Mouse (Mus musculus) embryonic fibroblast, embryonic 13.5 days (primary cell): ENCODE results near the gene Ube2z.

Source experiments
- CTCF ChIP-seq: IDR thresholded peaks from 2 replicates; pipeline ENCODE4 v1.5.1; 2011; ENCODE audit warnings: mild to moderate bottlenecking, control low read depth, low read length, moderate library complexity, borderline replicate concordance; ENCODE audit not compliant: insufficient read depth
- POLR2A ChIP-seq: IDR thresholded peaks from 2 replicates; pipeline ENCODE4 v1.6.1; 2011; ENCODE audit warnings: low read depth, mild to moderate bottlenecking, control low read depth, low read length, moderate library complexity

DNA sequence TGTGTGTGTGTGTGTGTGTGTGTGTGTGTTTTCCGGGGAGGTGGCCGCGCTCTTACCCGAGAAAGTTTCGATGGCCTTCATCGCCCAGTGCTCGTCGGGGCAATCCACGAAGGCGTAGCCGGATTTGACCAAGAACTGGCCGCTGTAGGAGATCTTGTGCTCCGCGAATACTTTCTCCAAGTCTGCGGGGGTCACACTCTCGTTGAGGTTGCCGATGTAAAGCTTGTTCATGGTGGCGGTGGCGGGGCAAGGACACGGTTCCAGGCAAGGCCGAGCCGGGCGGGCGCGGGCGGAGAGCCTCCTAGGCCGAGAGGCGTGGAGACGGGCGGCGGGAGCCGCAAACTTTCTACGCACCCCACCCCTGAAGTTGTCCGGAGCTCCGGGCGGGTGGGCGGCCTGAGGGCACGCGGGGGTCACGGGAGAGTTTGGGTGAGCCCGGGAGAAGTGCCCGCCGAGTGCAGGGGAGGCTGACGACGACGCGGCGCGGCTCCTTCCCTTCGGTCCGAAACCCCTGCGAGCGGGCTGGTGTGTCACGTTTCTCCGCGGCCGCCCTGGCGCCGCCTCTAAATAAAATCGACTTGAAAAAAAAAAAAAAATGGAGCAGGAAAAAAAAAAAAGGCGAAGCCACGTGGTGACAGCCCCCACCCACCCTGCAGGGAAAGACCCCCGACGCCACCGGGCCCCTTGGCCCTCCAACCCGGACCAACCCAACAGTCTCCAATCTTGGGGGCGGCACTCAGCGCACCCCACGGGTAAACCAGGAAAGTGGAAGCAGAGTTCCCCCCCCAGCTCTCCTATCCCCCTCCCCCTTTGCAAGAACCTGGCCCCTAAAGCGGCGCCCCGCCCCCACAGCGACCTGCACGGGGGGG, 59.6 kb downstream of the Ube2z start, which contains the start of gene Igf2bp1:
- TF ChIP-seq POLR2A = peak; percentile 67
- no peak for TF ChIP-seq CTCF
